Mouse (Mus musculus): ENCODE data around the gene C8g.

C8g gene

GRCm38 (mm10) chr2:25467606-25468303 lies 33.8 kb downstream of the C8g start:
- DNase-seq (ENCODE audit: low spot score in 2 of 2): no peak

GRCm38 (mm10) chr2:25465816-25466635 lies 35.5 kb downstream of the C8g start:
- DNase-seq (ENCODE audit: low spot score in 2 of 2): peak; percentile 78 to 80

- no peak for DNase-seq (ENCODE audit: low spot score in 2 of 2)
Observed at GRCm38 (mm10) chr2:25465256-25465655, 36.3 kb downstream of the C8g start.

GRCm38 (mm10) chr2:25463630-25464029 lies 37.9 kb downstream of the C8g start:
- no peak for DNase-seq (ENCODE audit: low spot score in 2 of 2)

DNA sequence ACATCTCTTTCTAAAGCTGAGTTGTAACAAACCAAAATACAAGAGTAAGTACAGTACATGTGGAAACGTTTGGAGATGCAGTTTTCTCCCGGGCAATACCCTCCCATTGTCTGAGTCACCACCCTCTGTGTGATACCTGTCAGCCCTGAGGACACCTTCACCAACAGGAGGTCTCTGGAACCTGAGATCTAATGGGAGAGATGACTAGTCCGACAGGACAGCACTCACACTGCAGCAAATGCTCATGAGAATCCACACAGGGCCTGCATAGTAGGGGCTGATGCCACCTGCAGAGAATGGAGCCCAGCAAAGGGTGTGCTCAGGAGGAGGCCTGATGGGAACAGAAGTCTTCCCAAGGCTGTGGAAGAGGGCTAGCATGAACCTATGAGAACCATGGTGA lies 40.1 kb downstream of the C8g start:
- DNase-seq (ENCODE audit: low spot score in 2 of 2): no peak

GRCm38 (mm10) chr2:25460551-25461309 lies 40.8 kb downstream of the C8g start, which contains the start of gene Paxx:
Gene Paxx (minus strand): TSS chr2:25461094.
- DNase-seq (ENCODE audit: low spot score in 2 of 2): peak; percentile 96 to 97

GRCm38 (mm10) chr2:25460135-25460534 lies 41.4 kb downstream of the C8g start:
- DNase-seq (ENCODE audit: low spot score in 2 of 2): peak in 1 of 2 experiments; percentile 6

- DNase-seq (ENCODE audit: low spot score in 2 of 2): no peak
Observed at GRCm38 (mm10) chr2:25458911-25459310, 42.6 kb downstream of the C8g start.

DNA sequence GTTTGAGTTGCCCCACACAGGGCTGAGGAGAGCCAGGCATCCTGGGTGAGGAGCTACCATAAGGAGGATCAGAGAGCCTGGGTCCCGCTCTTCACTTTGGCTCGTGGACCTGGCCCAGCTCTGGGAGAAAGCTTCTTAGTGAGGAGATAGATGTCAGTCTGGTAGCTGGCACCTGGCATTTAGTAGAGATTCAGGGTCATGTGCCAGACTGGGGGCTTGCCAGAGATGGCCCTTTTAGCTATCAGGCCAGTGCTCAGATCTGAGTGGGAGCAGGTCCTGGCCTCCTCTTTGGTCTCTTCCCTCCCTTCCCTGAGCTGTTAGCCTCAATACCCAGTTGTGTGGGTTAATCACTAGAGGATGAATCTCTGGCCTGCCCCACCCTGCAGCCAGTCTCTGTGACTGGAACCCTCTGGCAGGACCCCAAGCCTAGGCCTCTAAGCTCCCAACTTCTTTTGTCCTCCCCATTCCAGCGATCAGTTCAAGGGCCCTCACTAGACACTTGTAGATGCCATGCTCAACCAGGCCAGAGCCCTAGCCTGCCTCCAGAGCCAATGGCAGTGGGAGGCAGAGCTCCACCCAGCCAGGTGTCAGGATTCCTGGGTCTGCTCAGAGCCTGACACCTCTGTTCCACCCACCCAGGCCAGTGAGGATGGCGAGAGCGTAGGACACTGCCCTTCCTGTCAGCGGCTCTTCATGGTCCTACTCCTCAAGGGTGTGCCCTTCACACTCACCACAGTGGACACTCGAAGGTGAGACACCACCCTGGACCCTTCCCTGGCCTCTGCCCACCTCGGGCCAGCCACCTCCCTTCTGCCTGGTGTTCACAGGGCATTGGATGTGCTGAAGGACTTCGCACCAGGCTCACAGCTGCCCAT lies 44.3 kb downstream of the C8g start:
- no peak for DNase-seq (ENCODE audit: low spot score in 2 of 2)

GRCm38 (mm10) chr2:25456205-25456953 lies 45.1 kb downstream of the C8g start, which contains the start of gene Clic3:
Gene Clic3 (plus strand): TSS chr2:25456838.
- no peak for DNase-seq (ENCODE audit: low spot score in 2 of 2)

GRCm38 (mm10) chr2:25452951-25453350 lies 48.6 kb downstream of the C8g start:
- no peak for DNase-seq (ENCODE audit: low spot score in 2 of 2)

DNA sequence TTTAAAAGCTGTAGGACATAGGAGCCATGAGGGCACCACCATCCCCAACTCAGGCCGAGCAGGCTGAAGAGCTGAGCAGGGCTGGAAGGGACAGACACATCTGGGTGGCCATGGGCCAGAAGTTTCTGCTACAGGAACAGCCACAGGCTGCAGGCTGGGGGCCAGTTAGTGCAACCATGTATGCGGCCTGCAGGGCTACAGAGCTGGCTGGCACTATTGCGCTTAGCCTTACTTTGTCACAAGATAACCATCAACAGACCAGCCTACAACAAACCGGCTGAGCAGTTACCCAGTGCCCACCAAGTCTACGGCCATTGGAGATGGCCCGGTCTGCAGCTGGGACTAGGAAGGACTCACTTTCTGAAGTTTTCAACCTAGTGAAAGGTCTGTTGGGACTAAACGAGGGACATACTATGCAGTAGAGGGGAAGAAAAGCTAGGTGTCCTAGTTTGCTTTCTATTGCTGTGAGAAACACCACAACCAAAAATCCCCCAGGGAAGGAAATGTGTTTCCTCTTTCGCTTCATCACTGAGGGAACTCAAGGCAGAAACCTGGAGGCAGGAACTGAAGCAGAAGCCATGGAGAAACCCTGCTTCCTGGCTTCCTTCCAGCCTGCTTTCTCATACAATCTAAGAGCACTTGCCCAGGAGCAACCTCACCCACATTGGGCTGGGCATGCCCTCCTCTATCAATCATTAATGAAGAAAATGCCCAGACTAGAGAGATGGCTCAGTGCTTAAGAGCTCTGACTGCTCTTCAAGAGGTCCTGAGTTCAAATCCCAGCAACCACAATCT lies 50.5 kb downstream of the C8g start:
- no peak for DNase-seq (ENCODE audit: low spot score in 2 of 2)
